Mouse (Mus musculus) skeletal muscle tissue, adult 2 months (tissue): ENCODE data around the gene Birc5.

Experiments used
- DNase-seq: peaks from one replicate; pipeline ENCODE4 v3.0.0-alpha.2; 2012; ENCODE audit warnings: low read depth, low spot score

The Birc5 gene

GRCm38 (mm10) chr11:117886000-117886399 lies 36.9 kb downstream of the Birc5 start:
- DNase-seq, result no peak

GRCm38 (mm10) chr11:117888168-117888852 lies 39.3 kb downstream of the Birc5 start:
- no peak for DNase-seq

GRCm38 (mm10) chr11:117888853-117889822 lies 40.1 kb downstream of the Birc5 start:
- no peak for DNase-seq

GRCm38 (mm10) chr11:117889887-117890340 lies 40.9 kb downstream of the Birc5 start:
- DNase-seq, result no peak

GRCm38 (mm10) chr11:117890519-117891282 lies 41.6 kb downstream of the Birc5 start:
- DNase-seq, result peak; percentile 64

- DNase-seq, result no peak
Measured at GRCm38 (mm10) chr11:117891581-117892175, 42.6 kb downstream of the Birc5 start.

GRCm38 (mm10) chr11:117892199-117892598 lies 43.1 kb downstream of the Birc5 start:
- no peak for DNase-seq

GRCm38 (mm10) chr11:117894676-117895075 lies 45.6 kb downstream of the Birc5 start:
- DNase-seq, result no peak

- no peak for DNase-seq
Measured at GRCm38 (mm10) chr11:117896533-117896932, 47.5 kb downstream of the Birc5 start.

- DNase-seq, result no peak
Measured at GRCm38 (mm10) chr11:117902282-117902681, 53.2 kb downstream of the Birc5 start.

GRCm38 (mm10) chr11:117904442-117904841 lies 55.4 kb downstream of the Birc5 start:
- no peak for DNase-seq
